Mouse (Mus musculus) midbrain, embryonic 14.5 days (tissue): ENCODE measurements around the gene Suz12. TPM values are rescaled to one million over a fixed set of nuclear protein-coding genes. Genes with fewer than 3 reads are reported as not detected.

Source experiments
- ATAC-seq: fragments of 200-750 bp; cut with Nextera tagmentation; 2 replicates; pipeline ENCODE4 v1.8.0; 2017; ENCODE audit warnings: moderate number of reproducible peaks, moderate library complexity; ENCODE audit not compliant: low FRiP score, low TSS enrichment
- DNase-seq: peaks from one replicate; pipeline ENCODE4 v3.0.0-alpha.2; 2015
- H3K27ac ChIP-seq: fragments of 300-500 bp; sonication (generic); replicated peaks from 2 replicates; pipeline ENCODE4 v1.5.1; 2014; ENCODE audit warnings: mild to moderate bottlenecking, low read depth, low read length, moderate library complexity
- H3K27me3 ChIP-seq: fragments of 300-500 bp; sonication (generic); 2 replicates; pipeline ENCODE4 v1.6.1; 2014; ENCODE audit warnings: low read length, control low read depth, mixed read lengths; ENCODE audit not compliant: control insufficient read depth, insufficient read depth
- H3K36me3 ChIP-seq: fragments of 300-500 bp; sonication (generic); 2 replicates; pipeline ENCODE4 v1.6.1; 2014; ENCODE audit warnings: low read length, control low read depth; ENCODE audit not compliant: control insufficient read depth, insufficient read depth
- H3K4me1 ChIP-seq: fragments of 300-500 bp; sonication (generic); 2 replicates; pipeline ENCODE4 v1.6.1; 2014; ENCODE audit warnings: mild to moderate bottlenecking, antibody characterized with exemption, low read length, control low read depth; ENCODE audit not compliant: control insufficient read depth, insufficient read depth
- H3K4me2 ChIP-seq: fragments of 300-500 bp; sonication (generic); 2 replicates; pipeline ENCODE4 v1.6.1; 2014; ENCODE audit warnings: mild to moderate bottlenecking, low read length, moderate library complexity
- H3K4me3 ChIP-seq: fragments of 300-500 bp; sonication (generic); replicated peaks from 2 replicates; pipeline ENCODE4 v1.5.1; 2014; ENCODE audit warnings: low read depth, low read length
- H3K9ac ChIP-seq: fragments of 300-500 bp; sonication (generic); replicated peaks from 2 replicates; pipeline ENCODE4 v1.6.1; 2014; ENCODE audit warnings: mild to moderate bottlenecking, low read length, moderate library complexity
- H3K9me3 ChIP-seq: fragments of 300-500 bp; sonication (generic); 2 replicates; pipeline ENCODE4 v1.6.1; 2016; ENCODE audit warnings: low read length, control low read depth, mixed read lengths; ENCODE audit not compliant: control insufficient read depth
- WGBS: fragments of 180-500 bp; shearing (Covaris S2); extraction: QIAGEN DNeasy Blood & Tissue Kit; methylation state at CpG from one replicate; pipeline ENCODE4 v1.1.7; 2014; 5-methylcytosine and 5-hydroxymethylcytosine counted together
- polyA plus RNA-seq: library from polyadenylated mRNA; unstranded; fragments of >200 nt; fragmentation: Nextera tagmentation; extraction: Ambion mirVana; gene quantifications from 2 replicates; pipeline ENCODE4 v1.2.1, GENCODE M21; 2014

The Suz12 gene
- polyA plus RNA-seq = 18.1 and 21.4 TPM in 2 replicates

DNA sequence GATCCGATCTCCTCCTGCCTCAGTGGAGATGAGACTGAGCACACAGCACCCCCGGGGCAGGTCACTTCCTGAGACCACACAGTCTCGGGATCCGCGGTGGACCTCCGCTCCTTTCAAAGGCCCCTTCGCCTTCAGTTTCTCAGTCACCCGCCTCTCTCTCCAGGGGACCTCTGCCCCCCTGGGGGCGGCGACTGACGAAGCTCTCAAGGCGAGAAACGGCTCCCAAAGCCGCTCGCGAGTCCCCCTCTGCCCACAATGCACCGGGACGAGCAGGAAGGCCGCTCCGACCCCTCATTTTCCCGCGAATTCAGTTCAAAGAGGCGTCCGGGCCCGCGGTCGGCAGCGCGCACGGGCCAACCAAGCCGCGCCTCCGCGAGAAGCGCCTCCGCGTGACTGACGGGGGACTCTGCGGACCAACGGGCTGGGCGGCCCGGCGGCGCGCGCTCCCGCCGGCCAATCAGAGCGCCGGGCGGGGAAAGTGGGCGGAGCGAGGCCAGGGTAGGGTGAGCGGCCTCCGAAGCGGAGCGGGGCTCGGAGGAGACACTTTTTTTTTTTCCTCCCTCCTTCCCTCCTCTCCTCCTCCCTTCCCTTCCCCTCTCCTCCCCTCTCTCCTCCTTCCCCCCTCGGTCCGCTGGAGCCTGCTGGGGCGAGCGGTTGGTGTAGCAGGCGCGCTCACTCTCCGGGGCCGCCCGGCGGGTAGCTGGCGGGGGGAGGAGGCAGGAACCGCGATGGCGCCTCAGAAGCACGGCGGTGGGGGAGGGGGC is at the start of gene Suz12:
Gene Suz12 (plus strand): TSS at position 515 of the 764 bp plus-strand sequence.
- H3K9ac ChIP-seq = peak within 1 kb of the TSS; percentile 84
- H3K4me3 ChIP-seq = peak within 1 kb of the TSS; percentile 92
- H3K4me2 ChIP-seq = peak within 1 kb of the TSS; percentile 78
- WGBS = under 1% methylated on average over 74 of the region's 74 CpGs
- H3K27ac ChIP-seq = peak within 1 kb of the TSS; percentile 97
- H3K4me1 ChIP-seq = peaks cover 4% of the 10 kb centered on the region
- no peaks in the 10 kb centered on the region for H3K27me3 ChIP-seq
- no peaks in the 10 kb centered on the region for H3K9me3 ChIP-seq
- ATAC-seq (peak; percentile 97), DNase-seq (peak; percentile 99)
- H3K36me3 ChIP-seq = peaks cover 8% of the 10 kb centered on the region

DNA sequence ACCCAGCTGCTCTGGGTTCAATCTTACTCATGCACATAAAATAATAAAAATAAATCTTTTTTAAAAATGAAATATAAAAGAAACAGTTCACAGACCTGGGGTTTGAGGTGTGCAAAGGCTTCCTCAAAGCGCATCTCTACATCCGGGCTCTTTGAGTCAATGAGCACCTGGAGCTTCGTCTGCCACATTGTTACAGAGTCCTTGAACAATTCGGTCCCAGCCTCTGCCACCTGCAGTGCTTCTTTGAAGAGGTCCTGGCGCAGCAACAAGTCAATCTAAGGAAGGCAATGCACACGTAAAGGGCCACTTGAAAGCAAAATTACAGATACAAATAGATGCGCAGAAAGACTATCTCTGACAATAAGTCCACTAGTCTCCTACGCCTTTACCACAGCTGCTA is 49.8 kb upstream of the Suz12 start:
- Histone ChIP-seq H3K36me3 (peaks cover 87% of the 10 kb centered on the region), H3K4me1 (no peaks in the 10 kb centered on the region), H3K27me3 (no peaks in the 10 kb centered on the region), H3K4me3 (no peak overlapping the region), H3K27ac (no peak overlapping the region), H3K9ac (no peak overlapping the region), H3K4me2 (no peak overlapping the region), H3K9me3 (no peaks in the 10 kb centered on the region)
- no peak for DNase-seq
- ATAC-seq = no peak
- WGBS = 90% methylated on average over 8 of the region's 8 CpGs

DNA sequence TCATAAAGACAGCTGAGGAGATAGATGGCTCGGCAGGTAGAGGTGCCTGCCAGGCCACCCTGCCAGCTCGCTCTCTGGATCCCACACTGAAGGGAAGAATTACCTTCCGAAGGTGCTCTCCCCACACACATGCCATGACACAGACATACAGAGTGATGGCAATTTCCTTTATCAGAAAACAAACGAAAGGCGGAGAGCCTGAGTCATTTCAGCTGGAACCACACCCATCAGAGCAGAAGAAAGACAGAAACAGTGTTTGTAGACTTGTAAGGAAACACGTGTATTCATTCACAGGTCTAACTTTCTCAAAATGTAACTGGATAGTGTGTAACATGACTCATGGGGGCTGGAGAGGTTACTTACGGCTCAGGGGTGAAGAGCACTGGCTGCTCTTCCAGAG is 49.3 kb upstream of the Suz12 start:
- Histone ChIP-seq H3K4me2 (no peak overlapping the region), H3K4me3 (no peak overlapping the region), H3K27ac (no peak overlapping the region), H3K36me3 (peaks cover 89% of the 10 kb centered on the region), H3K4me1 (no peaks in the 10 kb centered on the region), H3K9ac (no peak overlapping the region), H3K9me3 (no peaks in the 10 kb centered on the region), H3K27me3 (no peaks in the 10 kb centered on the region)
- WGBS = 93% methylated on average over 7 of the region's 7 CpGs
- DNase-seq (no peak), ATAC-seq (no peak)

DNA sequence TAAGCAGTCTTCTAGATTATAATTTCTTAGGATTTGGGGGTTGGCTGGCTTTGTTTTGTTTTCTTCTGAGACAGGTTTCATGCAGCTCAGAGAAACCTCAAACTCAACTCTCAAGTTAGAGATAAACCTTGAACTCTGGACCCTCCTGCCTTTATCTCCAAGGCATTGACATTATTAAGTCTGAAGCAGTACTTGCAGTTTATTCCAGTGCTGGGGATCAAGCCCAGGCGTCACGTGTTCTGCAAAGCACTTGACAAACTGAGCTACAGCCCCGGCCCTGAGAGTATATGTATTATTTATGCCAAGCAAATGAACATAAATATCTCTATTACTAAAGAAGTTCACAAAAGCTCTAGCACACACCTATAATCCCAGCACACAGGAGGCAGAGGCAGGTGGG is 45.6 kb upstream of the Suz12 start:
- 96% methylated on average over 3 of the region's 3 CpGs for WGBS
- Histone ChIP-seq H3K9me3 (no peaks in the 10 kb centered on the region), H3K4me1 (no peaks in the 10 kb centered on the region), H3K36me3 (peaks cover 90% of the 10 kb centered on the region), H3K27me3 (no peaks in the 10 kb centered on the region), H3K4me2 (no peak overlapping the region), H3K4me3 (no peak overlapping the region), H3K27ac (no peak overlapping the region), H3K9ac (no peak overlapping the region)
- ATAC-seq (no peak), DNase-seq (no peak)

DNA sequence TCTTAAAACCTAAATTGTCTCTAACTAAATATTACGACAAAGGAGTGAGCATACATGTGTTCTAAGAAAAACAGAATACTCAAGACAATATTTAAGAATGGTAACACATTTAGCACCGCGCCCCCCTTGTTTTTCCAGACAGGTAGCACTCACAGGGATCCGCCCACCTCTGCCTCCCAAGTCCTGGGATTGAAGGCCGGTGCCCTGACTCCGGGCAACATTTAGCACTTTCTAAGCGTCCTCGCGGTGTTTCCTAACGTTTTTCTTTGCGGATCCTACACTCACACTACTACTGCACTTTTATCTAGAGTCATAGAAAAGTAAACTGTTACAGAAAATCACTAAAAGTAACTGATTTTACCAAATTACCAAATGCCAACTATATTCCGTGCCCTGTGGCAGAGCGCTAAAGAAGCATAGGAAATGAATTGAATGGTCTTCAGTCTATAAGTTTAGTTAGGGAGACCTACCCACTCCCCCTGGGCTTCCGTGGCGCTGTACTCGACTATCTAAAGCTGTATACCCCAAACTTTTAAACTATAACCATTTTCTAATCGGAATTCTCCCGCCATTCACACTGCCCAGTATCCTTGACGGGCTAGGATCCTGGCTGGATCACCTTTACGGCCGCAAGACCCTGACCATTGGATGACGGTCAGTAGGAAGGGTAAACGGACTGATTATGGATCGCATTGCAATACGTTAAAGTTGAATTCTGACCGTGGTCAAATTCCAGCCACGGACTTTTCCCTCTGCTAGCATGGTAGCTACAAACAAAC is 31.4 kb upstream of the Suz12 start:
- Histone ChIP-seq H3K36me3 (peaks cover 30% of the 10 kb centered on the region), H3K4me1 (peaks cover 8% of the 10 kb centered on the region), H3K4me2 (peak overlapping the region; percentile 90), H3K27me3 (no peaks in the 10 kb centered on the region), H3K9me3 (no peaks in the 10 kb centered on the region), H3K27ac (peak overlapping the region; percentile 60; the same call in 1 of the 2 replicates), H3K9ac (peak overlapping the region; percentile 57; the same call in 1 of the 2 replicates), H3K4me3 (peak overlapping the region; percentile 74)
- WGBS = 6% methylated on average over 27 of the region's 27 CpGs
- DNase-seq (peak; percentile 1), ATAC-seq (no peak)

DNA sequence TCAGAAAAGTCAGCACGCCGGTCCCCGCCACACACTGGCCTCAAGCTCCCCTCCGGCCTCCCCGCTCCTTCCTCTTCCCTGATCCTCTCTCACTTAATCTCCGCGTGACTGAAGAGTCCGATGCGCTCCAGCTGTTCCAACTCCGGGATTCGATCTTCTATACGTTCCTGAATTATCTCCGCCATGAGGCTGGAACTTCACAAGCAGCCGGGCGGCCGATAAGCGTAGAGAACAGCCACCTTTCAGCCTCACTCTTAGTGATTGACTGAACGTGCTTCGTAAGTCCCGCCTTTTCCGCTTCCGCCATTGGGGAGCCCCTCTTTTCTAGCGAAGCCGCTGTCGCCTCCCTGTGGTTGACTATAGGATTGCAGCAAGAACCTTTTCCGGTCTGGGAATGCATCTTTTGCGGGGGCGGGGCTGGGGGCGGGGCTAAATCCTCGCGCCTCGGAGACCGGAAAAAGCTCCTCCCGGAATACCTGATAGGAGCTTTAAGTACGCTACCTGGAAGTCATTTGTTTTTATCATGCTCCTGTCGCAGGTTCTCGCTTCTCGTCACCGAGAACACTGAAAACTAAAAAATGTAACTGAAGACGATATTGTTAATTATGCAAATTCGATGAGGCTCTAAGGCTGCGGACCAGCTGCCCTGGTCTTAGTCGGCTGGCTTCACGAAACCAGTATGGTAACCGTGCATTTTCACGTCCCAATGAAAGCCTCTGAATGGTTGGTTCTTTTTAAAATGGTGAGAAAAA is 30.6 kb upstream of the Suz12 start, which contains the start of gene Utp6:
Gene Utp6 (minus strand): TSS at position 266 of the 752 bp plus-strand sequence.
- Histone ChIP-seq H3K9me3 (no peaks in the 10 kb centered on the region), H3K4me2 (peak within 1 kb of the TSS; percentile 90), H3K36me3 (peaks cover 22% of the 10 kb centered on the region), H3K27me3 (no peaks in the 10 kb centered on the region), H3K4me3 (peak within 1 kb of the TSS; percentile 74), H3K4me1 (peaks cover 8% of the 10 kb centered on the region), H3K27ac (peak within 1 kb of the TSS; percentile 60; the same call in 1 of the 2 replicates), H3K9ac (peak within 1 kb of the TSS; percentile 57; the same call in 1 of the 2 replicates)
- peak; percentile 86 for ATAC-seq
- peak; percentile 100 for DNase-seq
- under 1% methylated on average over 46 of the region's 46 CpGs for WGBS

DNA sequence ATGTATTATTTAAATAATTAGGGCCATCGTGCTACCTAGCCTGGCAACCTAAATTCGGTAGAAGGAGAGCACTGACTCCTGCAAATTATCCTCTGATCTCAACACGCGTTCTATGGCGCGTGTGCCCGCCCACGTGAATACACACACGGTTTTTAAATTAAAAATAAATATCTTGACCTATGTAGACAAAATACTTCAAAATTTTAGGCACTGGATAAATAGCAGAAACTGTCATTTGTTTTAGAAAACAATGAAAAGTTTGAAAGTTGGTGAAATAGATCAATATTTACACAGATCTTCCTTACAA is 30.1 kb upstream of the Suz12 start:
- Histone ChIP-seq H3K4me3 (peak overlapping the region; percentile 74), H3K36me3 (peaks cover 17% of the 10 kb centered on the region), H3K9ac (no peak overlapping the region; the same call in 1 of the 2 replicates), H3K27me3 (no peaks in the 10 kb centered on the region), H3K4me2 (peak overlapping the region; percentile 90), H3K27ac (no peak overlapping the region), H3K4me1 (peaks cover 8% of the 10 kb centered on the region), H3K9me3 (no peaks in the 10 kb centered on the region)
- ATAC-seq (no peak), DNase-seq (no peak)
- 6% methylated on average over 9 of the region's 9 CpGs for WGBS

DNA sequence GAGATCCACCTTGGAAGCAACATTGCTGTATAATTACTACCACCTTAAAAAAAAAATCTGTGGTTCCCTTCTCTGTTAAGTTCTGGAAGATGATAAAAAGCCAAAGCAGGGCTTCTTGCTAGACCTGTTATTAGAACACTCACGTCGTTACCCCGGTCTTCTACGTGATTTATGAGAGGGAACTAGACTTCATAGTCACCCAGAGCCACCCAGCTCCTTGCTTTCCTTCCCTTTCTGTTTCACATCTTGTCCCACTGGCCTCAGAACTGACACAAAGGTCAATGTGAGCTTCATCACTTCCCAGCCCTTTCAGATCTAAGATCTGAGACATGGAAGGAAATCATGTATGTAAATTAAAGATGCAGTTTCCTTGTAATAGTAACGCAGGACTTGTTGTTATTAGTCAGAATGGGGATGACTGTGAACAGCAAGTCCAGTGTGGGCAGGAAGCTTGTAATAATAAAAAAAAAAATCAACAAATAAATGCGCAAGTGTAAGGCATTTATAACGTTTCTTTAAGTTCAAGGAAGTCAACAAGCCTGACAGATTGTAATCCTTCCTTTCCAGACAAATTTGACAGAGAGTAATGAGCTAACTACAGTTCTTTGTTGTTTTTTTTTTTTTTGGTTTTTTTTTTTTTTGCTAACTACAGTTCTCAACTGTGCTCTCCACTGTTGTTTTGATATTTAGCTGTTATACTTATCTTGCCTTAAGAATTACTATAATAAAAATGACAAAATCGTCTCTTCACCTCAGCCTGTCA is 29.5 kb upstream of the Suz12 start:
- 78% methylated on average over 8 of the region's 8 CpGs for WGBS
- ATAC-seq = no peak
- H3K4me1 ChIP-seq = peaks cover 8% of the 10 kb centered on the region
- no peaks in the 10 kb centered on the region for H3K27me3 ChIP-seq
- peak; percentile 6 for DNase-seq
- no peak overlapping the region for H3K27ac ChIP-seq
- H3K9me3 ChIP-seq = no peaks in the 10 kb centered on the region
- no peak overlapping the region for H3K9ac ChIP-seq
- peak overlapping the region; percentile 90 for H3K4me2 ChIP-seq
- H3K36me3 ChIP-seq = peaks cover 11% of the 10 kb centered on the region
- H3K4me3 ChIP-seq = no peak overlapping the region
